Mouse (Mus musculus): ENCODE results near the gene 2310050C09Rik.

2310050C09Rik gene

GRCm38 (mm10) chr3:92870116-92870515 lies at the start of gene 2310050C09Rik:
Gene 2310050C09Rik, minus strand, starts transcription at chr3:92870216.
- no peak for DNase-seq (ENCODE audit: low spot score in 2 of 2)

DNA sequence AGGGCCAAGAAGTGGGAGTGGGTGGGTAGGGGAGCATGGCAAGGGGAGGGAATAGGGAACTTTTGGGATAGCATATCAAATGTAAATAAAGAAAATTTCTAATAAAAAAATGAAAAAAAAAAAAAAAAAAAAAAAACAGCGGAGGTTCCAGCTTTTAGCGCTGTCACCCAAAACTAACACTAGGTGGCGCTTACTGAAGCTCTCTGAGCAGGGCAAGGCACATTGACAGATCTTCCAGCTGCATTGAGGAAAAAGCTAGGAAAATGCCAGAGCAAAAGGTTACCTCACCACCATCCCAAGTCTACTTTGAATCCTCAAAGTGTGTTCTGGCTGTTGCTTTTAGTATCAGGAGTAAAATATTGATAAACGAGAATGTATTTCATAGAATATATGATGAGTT lies 37.6 kb upstream of the 2310050C09Rik start:
- peak; percentile 16 to 35 for DNase-seq (ENCODE audit: low spot score in 2 of 2)

GRCm38 (mm10) chr3:92905182-92905581 lies 35.2 kb upstream of the 2310050C09Rik start:
- no peak for DNase-seq (ENCODE audit: low spot score in 2 of 2)

DNA sequence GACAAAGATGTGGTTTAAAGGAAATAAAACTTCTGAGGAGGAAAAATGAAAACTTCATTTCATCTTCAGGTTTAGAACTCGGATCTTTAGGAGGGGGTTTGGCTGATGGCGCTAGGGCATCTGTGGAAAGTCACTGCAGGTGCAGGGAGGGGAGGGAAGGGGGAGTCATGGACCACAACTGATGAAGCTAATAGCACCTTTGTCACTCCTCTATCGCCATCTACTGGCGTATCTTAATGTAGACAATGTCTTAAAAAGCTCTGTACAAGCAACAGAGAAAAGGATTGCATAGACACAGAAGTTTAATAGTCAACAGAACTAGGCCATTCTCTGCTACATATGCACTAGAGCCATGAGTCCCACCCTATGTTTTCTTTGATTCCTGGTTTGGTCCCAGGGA lies 33.6 kb upstream of the 2310050C09Rik start:
- peak in 1 of 2 experiments; percentile 2 for DNase-seq (ENCODE audit: low spot score in 2 of 2)

DNA sequence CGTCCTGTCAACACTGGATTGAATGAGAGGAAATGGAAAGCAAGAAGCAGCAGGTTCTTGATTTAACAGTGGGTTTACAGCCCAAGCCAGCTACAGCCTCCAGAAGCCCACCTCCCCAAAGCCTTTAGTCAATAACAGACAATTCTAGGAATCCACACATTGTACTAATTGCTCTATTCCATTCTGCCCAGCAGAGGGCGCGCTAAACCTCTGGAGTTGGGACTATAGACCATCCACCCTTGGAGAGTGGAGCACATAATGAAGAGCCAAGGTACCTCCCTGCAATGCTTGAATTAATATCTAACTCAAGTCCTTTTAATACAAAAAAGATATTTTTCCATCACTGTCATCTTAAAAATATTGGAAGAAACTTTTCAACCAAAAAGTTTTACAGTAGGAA lies 33.0 kb upstream of the 2310050C09Rik start:
- peak; percentile 30 to 32 for DNase-seq (ENCODE audit: low spot score in 2 of 2)

DNA sequence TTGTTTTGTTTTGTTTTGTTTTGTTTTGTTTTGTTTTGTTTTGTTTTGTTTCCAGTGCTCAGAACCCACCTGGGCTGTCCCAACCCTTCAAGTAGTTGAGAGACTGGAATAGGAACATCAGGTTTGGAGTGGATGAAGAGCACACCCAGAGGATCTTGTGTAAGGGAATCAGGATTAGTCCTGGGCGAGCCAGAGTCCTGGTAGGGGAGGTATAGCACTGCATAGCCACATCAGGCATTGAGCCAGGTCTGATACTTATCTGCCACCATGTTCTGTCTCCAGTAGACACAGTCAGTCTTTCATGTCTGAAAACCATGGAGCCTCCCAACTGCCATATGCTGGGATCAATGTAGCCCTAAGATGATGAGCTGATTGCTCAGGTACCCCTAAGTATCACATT lies 24.5 kb upstream of the 2310050C09Rik start:
- DNase-seq (ENCODE audit: low spot score in 2 of 2), result no peak

DNA sequence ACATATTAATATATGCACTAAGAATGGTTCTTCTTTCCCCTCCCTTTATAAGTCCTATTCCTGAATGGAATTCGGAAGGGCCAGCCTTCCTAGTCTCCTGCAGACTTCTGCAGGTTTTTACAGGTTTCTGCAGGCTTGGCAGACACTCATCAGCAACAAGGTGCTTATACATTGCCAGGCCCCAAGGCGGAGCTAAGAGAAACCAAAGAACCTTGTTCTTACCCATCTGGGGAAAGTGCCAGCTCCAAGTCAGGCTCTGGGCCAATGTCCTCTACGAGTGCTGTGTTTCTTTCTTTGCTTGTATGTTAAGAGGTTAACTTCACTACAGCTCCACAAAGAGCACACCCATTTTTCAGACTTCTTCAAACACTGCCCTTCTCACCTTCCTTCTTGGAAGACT lies 24.0 kb upstream of the 2310050C09Rik start:
- no peak for DNase-seq (ENCODE audit: low spot score in 2 of 2)

GRCm38 (mm10) chr3:92874180-92874579 lies 4.2 kb upstream of the 2310050C09Rik start:
- peak; percentile 3 to 4 for DNase-seq (ENCODE audit: low spot score in 2 of 2)

DNA sequence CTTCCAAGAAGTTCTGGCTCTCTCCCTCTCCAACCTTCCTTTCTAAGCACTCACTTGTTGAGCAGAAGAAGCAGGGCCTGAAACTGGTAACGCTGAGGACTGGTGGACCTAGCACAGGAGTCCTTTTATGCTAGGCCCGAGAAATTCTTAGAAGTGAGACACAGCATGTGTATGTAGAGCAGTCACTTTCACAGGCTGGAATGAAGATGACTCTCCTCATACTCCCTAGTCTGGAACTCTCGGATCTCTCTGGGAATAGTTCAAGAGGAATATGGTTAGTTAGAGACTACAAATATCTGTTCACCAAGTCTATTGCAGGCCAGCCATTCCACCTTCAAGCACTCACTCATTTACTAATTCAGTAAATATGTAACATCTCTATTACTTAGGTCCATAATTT lies 18.8 kb downstream of the 2310050C09Rik start, which contains the start of gene Lce1l:
Gene Lce1l, minus strand, starts transcription at position 101 of the 400 bp plus-strand sequence.
- no peak for DNase-seq (ENCODE audit: low spot score in 2 of 2)

DNA sequence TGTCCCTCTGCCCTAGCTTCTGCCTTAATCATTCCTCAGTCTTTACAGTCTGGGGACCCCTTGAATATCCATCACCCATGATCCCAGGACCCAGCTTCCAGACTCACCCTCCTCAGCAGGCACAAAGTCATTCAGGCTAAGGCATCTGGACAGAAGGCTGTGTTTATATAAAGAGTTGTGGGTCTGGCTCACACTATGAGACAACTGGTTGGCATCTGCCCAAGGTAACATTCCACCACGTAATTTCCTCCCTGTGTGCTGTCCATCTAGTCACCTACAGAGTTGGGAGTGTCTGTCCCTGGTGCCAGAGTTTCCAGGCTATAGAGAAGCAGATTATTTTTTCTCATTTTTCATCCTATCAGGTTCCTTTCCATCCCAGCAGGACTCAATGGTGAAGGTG lies 42.9 kb downstream of the 2310050C09Rik start, which contains the start of gene Kprp:
Gene Kprp, minus strand, starts transcription at position 140 of the 400 bp plus-strand sequence.
- no peak for DNase-seq (ENCODE audit: low spot score in 2 of 2)

DNA sequence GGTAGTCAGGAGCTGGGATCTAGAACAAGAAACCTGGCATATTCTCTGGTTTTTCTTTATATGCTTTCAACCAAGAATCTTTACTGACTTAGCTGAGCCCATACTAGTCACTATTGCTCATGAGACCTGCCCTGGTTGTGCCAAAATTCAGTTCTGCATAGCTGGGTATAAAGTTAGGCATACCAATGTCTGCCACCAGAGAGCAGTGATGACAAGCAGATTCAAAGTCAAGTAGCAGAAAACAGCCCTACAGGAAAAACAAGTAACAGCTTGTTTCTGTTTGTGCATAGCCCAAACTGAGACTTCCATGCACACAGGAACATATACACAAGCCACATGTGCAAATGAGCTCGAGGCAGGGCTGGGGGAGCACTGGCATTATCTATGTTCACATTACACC lies 44.2 kb downstream of the 2310050C09Rik start:
- peak in 1 of 2 experiments; percentile 1 for DNase-seq (ENCODE audit: low spot score in 2 of 2)

All from frontal cortex, postnatal 36 days (tissue).